Mouse (Mus musculus) embryonic stem cell, embryonic (primary cell): ENCODE results near the gene Usp7.

Experiments
- CTCF ChIA-PET, 4 experiments: fragments of 300-600 bp in 2 of 4; fragments of 350-600 bp in 2 of 4; sonication (Branson Sonifier 250); formaldehyde crosslinking; loops; one replicate each; lab custom pipeline; 2022; ENCODE audit warnings: inconsistent platforms in 2 of 4; lab: Charles Lee
- POLR2A ChIA-PET, 4 experiments: fragments of 300-600 bp in 2 of 4; fragments of 350-600 bp in 2 of 4; sonication (Branson Sonifier 250); formaldehyde crosslinking; loops; one replicate each; lab custom pipeline; 2022; ENCODE audit warnings: antibody characterized with exemption in 4 of 4, inconsistent platforms in 1 of 4; lab: Charles Lee

Gene Usp7

GRCm38 (mm10) chr16:8791949-8792557, at the start of gene Usp7:
Usp7 (minus strand) TSS chr16:8792308.
- CTCF ChIA-PET = interaction anchor here in 1 of 4 experiments (0.9 kb wide), 1 partner anchor 27 kb away, joined by 4 read pairs; no protein-coding TSS in a partner anchor

GRCm38 (mm10) chr16:8840557-8840956, 48.4 kb upstream of the Usp7 start:
- CTCF ChIA-PET = interaction anchor here in 1 of 4 experiments (0.5 kb wide), 1 partner anchor 70 kb away, joined by 3 read pairs; no protein-coding TSS in a partner anchor
- POLR2A ChIA-PET = interaction anchor here in 3 of 4 experiments (0.8 to 14.9 kb wide), 15 partner anchors 8 to 50 kb away, joined by 3 to 282 read pairs (median 11); no protein-coding TSS in a partner anchor

More at GRCm38 (mm10) chr16:8791949-8792557, at the start of gene Usp7:
- POLR2A ChIA-PET = interaction anchor here (0.6 to 59.2 kb wide), 26 partner anchors 2 to 1676 kb away, joined by 3 to 2058 read pairs (median 4); partner anchors contain the start of gene Usp7 (in 1 of the 4)

- CTCF ChIA-PET = interaction anchor here in 3 of 4 experiments (0.6 to 1.0 kb wide), 5 partner anchors 17 to 1231 kb away, joined by 3 to 5 read pairs (median 3); no protein-coding TSS in a partner anchor
- POLR2A ChIA-PET = interaction anchor here (0.6 to 14.9 kb wide), 41 partner anchors 8 to 1621 kb away, joined by 3 to 282 read pairs (median 5); partner anchors contain the start of gene 1810013L24Rik (in 1 of the 4)
Measured at GRCm38 (mm10) chr16:8838921-8839320, 46.8 kb upstream of the Usp7 start.

GRCm38 (mm10) chr16:8837595-8837994, 45.5 kb upstream of the Usp7 start:
- ChIA-PET CTCF (interaction anchor here in 3 of 4 experiments (0.6 to 1.0 kb wide), 5 partner anchors 9 to 75 kb away, joined by 3 to 13 read pairs (median 4); no protein-coding TSS in a partner anchor), POLR2A (interaction anchor here (0.5 to 14.9 kb wide), 28 partner anchors 8 to 1745 kb away, joined by 3 to 282 read pairs (median 7); no protein-coding TSS in a partner anchor)

GRCm38 (mm10) chr16:8836876-8837275, 44.8 kb upstream of the Usp7 start:
- ChIA-PET POLR2A (interaction anchor here (0.6 to 14.9 kb wide), 35 partner anchors 8 to 1744 kb away, joined by 3 to 282 read pairs (median 4); no protein-coding TSS in a partner anchor), CTCF (interaction anchor here in 2 of 4 experiments (0.6 to 1.0 kb wide), 3 partner anchors 30 to 74 kb away, joined by 3 to 4 read pairs (median 4); no protein-coding TSS in a partner anchor)

GRCm38 (mm10) chr16:8831241-8831640, 39.1 kb upstream of the Usp7 start:
- CTCF ChIA-PET = interaction anchor here in 1 of 4 experiments (1.6 kb wide), 1 partner anchor 24 kb away, joined by 4 read pairs; no protein-coding TSS in a partner anchor
- POLR2A ChIA-PET = interaction anchor here in 3 of 4 experiments (0.6 to 14.9 kb wide), 37 partner anchors 7 to 163 kb away, joined by 3 to 282 read pairs (median 5); partner anchors contain the start of genes Carhsp1 (in 1 of the 3) and Usp7 (in 1 of the 3)

GRCm38 (mm10) chr16:8830431-8831211, 38.5 kb upstream of the Usp7 start:
- ChIA-PET POLR2A (interaction anchor here (0.6 to 14.9 kb wide), 48 partner anchors 8 to 302 kb away, joined by 3 to 282 read pairs (median 4); partner anchors contain the start of genes Carhsp1 (in 1 of the 4) and Usp7 (in 1 of the 4)), CTCF (interaction anchor here in 2 of 4 experiments (0.6 to 1.6 kb wide), 3 partner anchors 24 to 280 kb away, joined by 3 to 4 read pairs (median 3); no protein-coding TSS in a partner anchor)

GRCm38 (mm10) chr16:8829564-8830359, 37.7 kb upstream of the Usp7 start, which contains the start of gene 1810013L24Rik:
1810013L24Rik (plus strand) TSS chr16:8830100.
- ChIA-PET CTCF (interaction anchor here in 1 of 4 experiments (0.6 to 1.2 kb wide), 3 partner anchors 8 to 279 kb away, joined by 3 to 5 read pairs (median 5); no protein-coding TSS in a partner anchor), POLR2A (interaction anchor here (0.5 to 14.9 kb wide), 49 partner anchors 7 to 303 kb away, joined by 3 to 282 read pairs (median 5); no protein-coding TSS in a partner anchor)

- POLR2A ChIA-PET = interaction anchor here in 3 of 4 experiments (0.5 to 8.5 kb wide), 28 partner anchors 9 to 305 kb away, joined by 3 to 254 read pairs (median 4); no protein-coding TSS in a partner anchor
- CTCF ChIA-PET = interaction anchor here in 2 of 4 experiments (0.6 to 1.2 kb wide), 3 partner anchors 9 to 45 kb away, joined by 4 to 5 read pairs (median 5); no protein-coding TSS in a partner anchor
Measured at GRCm38 (mm10) chr16:8828636-8829563, 36.8 kb upstream of the Usp7 start.

GRCm38 (mm10) chr16:8827366-8827765, 35.3 kb upstream of the Usp7 start:
- CTCF ChIA-PET = interaction anchor here in 2 of 4 experiments (1.0 to 1.2 kb wide), 3 partner anchors 20 to 58 kb away, joined by 3 read pairs; no protein-coding TSS in a partner anchor
- POLR2A ChIA-PET = interaction anchor here in 3 of 4 experiments (0.6 to 8.5 kb wide), 23 partner anchors 9 to 157 kb away, joined by 3 to 254 read pairs (median 4); partner anchors contain the start of gene Carhsp1 (in 1 of the 3)

GRCm38 (mm10) chr16:8823661-8824060, 31.6 kb upstream of the Usp7 start:
- CTCF ChIA-PET = interaction anchor here in 2 of 4 experiments (0.5 to 2.7 kb wide), 2 partner anchors 16 to 17 kb away, joined by 5 to 23 read pairs; no protein-coding TSS in a partner anchor
- POLR2A ChIA-PET = interaction anchor here in 3 of 4 experiments (0.6 to 8.5 kb wide), 76 partner anchors 8 to 478 kb away, joined by 3 to 254 read pairs (median 4); partner anchors contain the start of genes Usp7 (in 2 of the 3), Carhsp1 (in 1 of the 3) and Mettl22 (in 1 of the 3)

- CTCF ChIA-PET = interaction anchor here in 2 of 4 experiments (0.6 to 2.7 kb wide), 3 partner anchors 14 to 16 kb away, joined by 4 to 23 read pairs (median 4); no protein-coding TSS in a partner anchor
- POLR2A ChIA-PET = interaction anchor here in 3 of 4 experiments (0.6 to 8.5 kb wide), 55 partner anchors 9 to 1172 kb away, joined by 3 to 254 read pairs (median 5); partner anchors contain the start of gene Carhsp1 (in 1 of the 3)
Measured at GRCm38 (mm10) chr16:8822586-8822985, 30.5 kb upstream of the Usp7 start.

GRCm38 (mm10) chr16:8821429-8821828, 29.3 kb upstream of the Usp7 start:
- POLR2A ChIA-PET = interaction anchor here in 3 of 4 experiments (0.6 to 8.5 kb wide), 19 partner anchors 9 to 1391 kb away, joined by 3 to 254 read pairs (median 18); partner anchors contain the start of gene Usp7 (in 1 of the 3)

GRCm38 (mm10) chr16:8817872-8818271, 25.8 kb upstream of the Usp7 start:
- POLR2A ChIA-PET = interaction anchor here in 1 of 4 experiments (58.4 kb wide), 1 partner anchor 44 kb away, joined by 2058 read pairs; the partner anchor contains the start of gene Usp7
- CTCF ChIA-PET = interaction anchor here in 1 of 4 experiments (0.7 kb wide), 1 partner anchor 63 kb away, joined by 3 read pairs; no protein-coding TSS in a partner anchor

More at GRCm38 (mm10) chr16:8821429-8821828, 29.3 kb upstream of the Usp7 start:
- CTCF ChIA-PET = interaction anchor here in 1 of 4 experiments (0.5 kb wide), 1 partner anchor 22 kb away, joined by 4 read pairs; no protein-coding TSS in a partner anchor
